Comparison of ENCODE assay signal across 12 mouse cellular contexts in genomic region chr4:138407479-138408194, GRCm38 (mm10). TPM values are rescaled to one million over a fixed set of nuclear protein-coding genes. Genes with fewer than 3 reads are reported as not detected.
DNase-seq lines count a peak whose midpoint lies in the region; ATAC-seq lines count a peak whose summit lies in the region.
"Had no signal": no experiment of that assay in that cellular context is flagged by ENCODE, and none has a peak within 500 bp of the region (broad histone marks: within the 10 kb centered on the region; RNA-seq: fewer than 3 reads in every experiment).

No protein-coding gene starts in this region.

- H3K9me3 ChIP-seq in lung, embryonic 16.5 days (ENCODE audit: control insufficient read depth, low read length), result no peaks in the 10 kb centered on the region
- H3K9me3 ChIP-seq in liver, embryonic 11.5 days (ENCODE audit: control insufficient read depth, low read length), result no peaks in the 10 kb centered on the region
- H3K9me3 ChIP-seq: forebrain, embryonic 12.5 days; neural tube, embryonic 12.5 days had no signal

- no peak overlapping the region for H3K4me2 ChIP-seq in lung, embryonic 16.5 days (ENCODE audit: low read depth, low read length)
- no peak overlapping the region for H3K4me2 ChIP-seq in liver, embryonic 11.5 days
- H3K4me2 ChIP-seq: forebrain, embryonic 12.5 days; neural tube, embryonic 12.5 days had no signal

- no peak overlapping the region for H3K9ac ChIP-seq in lung, embryonic 16.5 days (ENCODE audit: low read length)
- H3K9ac ChIP-seq in liver, embryonic 11.5 days (ENCODE audit: low read depth, low read length), result no peak overlapping the region
- H3K9ac ChIP-seq: forebrain, embryonic 12.5 days; neural tube, embryonic 12.5 days had no signal

- no peaks in the 10 kb centered on the region for H3K36me3 ChIP-seq in lung, embryonic 16.5 days (ENCODE audit: control insufficient read depth, insufficient read depth, low read length)
- no peaks in the 10 kb centered on the region for H3K36me3 ChIP-seq in liver, embryonic 11.5 days (ENCODE audit: control insufficient read depth, insufficient read depth, low read length)
- H3K36me3 ChIP-seq: forebrain, embryonic 12.5 days; neural tube, embryonic 12.5 days had no signal

- WGBS in lung, embryonic 16.5 days, result 55% methylated on average over 12 of the region's 13 CpGs
- 43% methylated on average over 12 of the region's 13 CpGs for WGBS in liver, embryonic 11.5 days

- H3K27me3 ChIP-seq in lung, embryonic 16.5 days (ENCODE audit: control insufficient read depth, insufficient read depth, low read depth, low read length), result no peaks in the 10 kb centered on the region
- peaks cover 7% of the 10 kb centered on the region for H3K27me3 ChIP-seq in liver, embryonic 11.5 days (replicated peaks; ENCODE audit: control insufficient read depth, insufficient read depth, low read length)

- H3K27ac ChIP-seq in lung, embryonic 16.5 days (ENCODE audit: low read length), result no peak overlapping the region
- no peak overlapping the region for H3K27ac ChIP-seq in liver, embryonic 11.5 days (ENCODE audit: low read depth, low read length)
- H3K27ac ChIP-seq: forebrain, embryonic 12.5 days; neural tube, embryonic 12.5 days had no signal

- ATAC-seq in lung, embryonic 16.5 days (ENCODE audit: low read depth), result 0 out of 2 replicates have a peak, but pooled peaks have one; percentile 41
- ATAC-seq in liver, embryonic 11.5 days (replicated peaks; ENCODE audit: low FRiP score), result no peak

- H3K4me3 ChIP-seq in lung, embryonic 16.5 days (ENCODE audit: low read length), result no peak overlapping the region
- no peak overlapping the region for H3K4me3 ChIP-seq in liver, embryonic 11.5 days (ENCODE audit: low read depth, low read length)
- H3K4me3 ChIP-seq: forebrain, embryonic 12.5 days; neural tube, embryonic 12.5 days had no signal

- DNase-seq in lung, adult 18-20 months, result no peak
- peak; percentile 76 for DNase-seq in R1 (ENCODE audit: low read depth, low spot score)
- peak; percentile 74 to 75 for DNase-seq in adrenal gland, postnatal 36 days
- peak; percentile 39 to 64 for DNase-seq in natural killer cell, adult 2 months (ENCODE audit: low spot score in 2 of 2)
- DNase-seq in T-cell, adult 2 months (ENCODE audit: low spot score), result no peak
- no peak for DNase-seq in liver, embryonic 11.5 days (ENCODE audit: low spot score)
- DNase-seq: thymus, postnatal 14 days had no signal

- no peaks in the 10 kb centered on the region for H3K4me1 ChIP-seq in lung, embryonic 16.5 days (replicated peaks; ENCODE audit: control insufficient read depth, insufficient read depth, low read length)
- no peaks in the 10 kb centered on the region for H3K4me1 ChIP-seq in liver, embryonic 11.5 days (replicated peaks; ENCODE audit: control insufficient read depth, insufficient read depth, low read length)
- H3K4me1 ChIP-seq: forebrain, embryonic 12.5 days; neural tube, embryonic 12.5 days had no signal

RNA-seq across cellular contexts. Expression of gene Fam43b, which starts 11.3 kb away (rescaled TPM):
- 0.09 TPM in 1 of 2 replicates, not detected in the other for polyA plus RNA-seq in lung, embryonic 16.5 days (2015; fragmentation: Nextera tagmentation; extraction: Ambion mirVana)
- 1 to 10 TPM; 2.5 to 3.5 TPM for total RNA-seq in adrenal gland, postnatal 36 days (2021)
- polyA plus RNA-seq in liver, embryonic 11.5 days (2014; fragmentation: Nextera tagmentation; extraction: Ambion mirVana), result 0.12 and 0.21 TPM in 2 replicates
- total RNA-seq: gastrocnemius, postnatal 4 days had no signal
- polyA plus RNA-seq: limb, embryonic 11.5 days had no signal

RNA-seq across cellular contexts. Expression of gene Mul1, which starts 26.8 kb away (rescaled TPM):
- polyA plus RNA-seq in lung, embryonic 16.5 days (2015; fragmentation: Nextera tagmentation; extraction: Ambion mirVana), result 16.8 and 18.2 TPM in 2 replicates
- 10 to 100 TPM; 51.7 to 55.3 TPM for total RNA-seq in adrenal gland, postnatal 36 days (2021)
- polyA plus RNA-seq in liver, embryonic 11.5 days (2014; fragmentation: Nextera tagmentation; extraction: Ambion mirVana), result 15.1 and 17.9 TPM in 2 replicates

RNA-seq across cellular contexts. Expression of gene Cda, which starts 39.8 kb away (rescaled TPM):
- polyA plus RNA-seq in lung, embryonic 16.5 days (2015; fragmentation: Nextera tagmentation; extraction: Ambion mirVana), result 19.8 and 22.8 TPM in 2 replicates
- total RNA-seq in adrenal gland, postnatal 36 days (2021), result 10 to 100 TPM in 1 of 2 experiments, 1 to 10 TPM in 1; 6.9 to 15.0 TPM
- polyA plus RNA-seq in liver, embryonic 11.5 days (2014; fragmentation: Nextera tagmentation; extraction: Ambion mirVana), result 6.6 and 7.2 TPM in 2 replicates

RNA-seq across cellular contexts. Expression of gene Camk2n1, which starts 46.5 kb away (rescaled TPM):
- polyA plus RNA-seq in lung, embryonic 16.5 days (2015; fragmentation: Nextera tagmentation; extraction: Ambion mirVana), result 2.5 and 2.9 TPM in 2 replicates
- total RNA-seq in adrenal gland, postnatal 36 days (2021), result 10 to 100 TPM; 25.2 to 25.7 TPM
- polyA plus RNA-seq in liver, embryonic 11.5 days (2014; fragmentation: Nextera tagmentation; extraction: Ambion mirVana), result 2.1 TPM in 2 replicates

Comparison
In these comparisons a context has a peak if more than half of its experiments do, and no peak if none do; other contexts are left out.
1. DNase-seq: peak in R1 (single experiment), adrenal gland, postnatal 36 days (2 of 2) and natural killer cell, adult 2 months (2 of 2); none in lung, adult 18-20 months (0 of 2), T-cell, adult 2 months (single experiment) and liver, embryonic 11.5 days (single experiment).